Mouse (Mus musculus): Measurements from ENCODE around the gene Nepn. TPM values are rescaled to one million over a fixed set of nuclear protein-coding genes. Genes with fewer than 3 reads are reported as not detected.

Nepn gene
- polyA plus RNA-seq, 1 experiment, result not detected

DNA sequence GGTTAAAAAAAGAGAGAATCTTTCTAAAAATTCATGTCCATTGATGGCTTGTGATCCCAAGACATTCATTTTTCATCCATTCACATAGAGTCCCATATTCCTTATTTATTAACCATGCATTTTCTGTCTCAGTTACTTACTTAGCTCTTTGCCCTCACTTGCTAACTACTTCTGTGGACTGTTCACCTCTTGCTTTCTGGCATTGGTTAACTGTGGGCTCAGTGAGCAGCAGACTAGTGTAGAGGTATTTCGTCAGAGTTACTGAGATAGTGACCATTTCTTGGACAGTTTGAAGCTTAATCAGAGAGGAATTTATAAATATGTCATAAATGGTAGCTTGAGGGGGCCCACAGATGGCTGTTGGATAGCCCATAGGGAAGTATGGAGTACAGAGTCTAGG, 42.2 kb downstream of the Nepn start:
- peaks cover 39% of the 10 kb centered on the region for H3K36me3 ChIP-seq (ENCODE audit: control insufficient read depth, insufficient read depth, low read length, poor library complexity, severe bottlenecking)
- H3K27ac ChIP-seq (ENCODE audit: insufficient read depth, low read length), result no peak overlapping the region
- no peaks in the 10 kb centered on the region for H3K9me3 ChIP-seq (replicated peaks; ENCODE audit: control insufficient read depth, insufficient read depth, low read length, poor library complexity, severe bottlenecking)
- no peak for TF ChIP-seq POLR2A (IDR thresholded peaks at IDR 0.05; ENCODE audit: insufficient read depth, low read length)
- TF ChIP-seq EP300 (IDR thresholded peaks at IDR 0.05; ENCODE audit: insufficient read depth, low read depth, low read length), result no peak
- TF ChIP-seq CTCF (IDR thresholded peaks at IDR 0.05; ENCODE audit: low read depth, low read length), result no peak
- no peak overlapping the region for H3K9ac ChIP-seq (ENCODE audit: low read depth, poor library complexity, severe bottlenecking)
- H3K4me1 ChIP-seq (ENCODE audit: control insufficient read depth, insufficient read depth, low read length), result peaks cover 4% of the 10 kb centered on the region
- no peak overlapping the region for H3K4me3 ChIP-seq (ENCODE audit: low read depth, low read length)
- no peaks in the 10 kb centered on the region for H3K27me3 ChIP-seq (ENCODE audit: control insufficient read depth, insufficient read depth, low read length, poor library complexity, severe bottlenecking)

DNA sequence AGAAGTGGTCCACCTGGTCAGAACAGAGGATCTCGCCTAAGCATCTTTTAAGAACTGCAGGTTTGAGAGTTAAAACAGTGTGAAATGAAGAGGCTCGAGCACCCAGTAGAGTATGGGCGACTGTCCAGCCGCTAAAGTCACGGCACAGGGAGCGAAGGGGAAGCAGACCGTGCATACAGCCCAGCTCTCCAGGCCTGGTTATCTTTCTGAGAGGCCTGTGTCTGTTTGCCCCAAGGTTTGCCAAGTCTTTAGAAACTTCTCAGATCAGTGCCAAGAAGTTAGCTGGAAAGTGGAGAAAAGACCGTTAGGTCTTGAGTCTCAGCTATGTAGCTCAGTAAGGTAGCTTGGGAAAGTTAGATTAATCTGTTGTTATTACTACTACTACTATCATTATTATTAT, 46.1 kb downstream of the Nepn start:
- Histone ChIP-seq H3K9me3 (replicated peaks; ENCODE audit: control insufficient read depth, insufficient read depth, low read length, poor library complexity, severe bottlenecking) (no peaks in the 10 kb centered on the region), H3K36me3 (ENCODE audit: control insufficient read depth, insufficient read depth, low read length, poor library complexity, severe bottlenecking) (peaks cover 55% of the 10 kb centered on the region), H3K4me1 (ENCODE audit: control insufficient read depth, insufficient read depth, low read length) (no peaks in the 10 kb centered on the region), H3K4me3 (ENCODE audit: low read depth, low read length) (no peak overlapping the region), H3K27ac (ENCODE audit: insufficient read depth, low read length) (no peak overlapping the region), H3K27me3 (ENCODE audit: control insufficient read depth, insufficient read depth, low read length, poor library complexity, severe bottlenecking) (no peaks in the 10 kb centered on the region), H3K9ac (ENCODE audit: low read depth, poor library complexity, severe bottlenecking) (no peak overlapping the region)
- TF ChIP-seq CTCF (IDR thresholded peaks at IDR 0.05; ENCODE audit: low read depth, low read length) (no peak), EP300 (IDR thresholded peaks at IDR 0.05; ENCODE audit: insufficient read depth, low read depth, low read length) (no peak), POLR2A (IDR thresholded peaks at IDR 0.05; ENCODE audit: insufficient read depth, low read length) (no peak)

Other genes starting within 250 kb of the Nepn start
- gene Ros1, start 193.7 kb upstream of the Nepn start, polyA plus RNA-seq (2011; ENCODE audit: insufficient read depth, insufficient read length, low read depth, missing spikeins), result not detected in 2 replicates
- gene Dcbld1, start 155.4 kb upstream of the Nepn start, polyA plus RNA-seq (2011; ENCODE audit: insufficient read depth, insufficient read length, low read depth, missing spikeins), result 19.7 and 20.4 TPM in 2 replicates
- gene Gm26741, start 30.2 kb upstream of the Nepn start, polyA plus RNA-seq (2011; ENCODE audit: insufficient read depth, insufficient read length, low read depth, missing spikeins), result not detected in 2 replicates
- 18.7 and 20.5 TPM in 2 replicates for gene Gopc, start 6.8 kb upstream of the Nepn start, polyA plus RNA-seq (2011; ENCODE audit: insufficient read depth, insufficient read length, low read depth, missing spikeins)
- gene Nus1, start 28.6 kb downstream of the Nepn start, polyA plus RNA-seq (2011; ENCODE audit: insufficient read depth, insufficient read length, low read depth, missing spikeins), result 49.1 and 53.3 TPM in 2 replicates

All from ES-Bruce4 (cell line).